Mouse (Mus musculus): ENCODE data around the gene Zfp414.

Zfp414 gene

DNA sequence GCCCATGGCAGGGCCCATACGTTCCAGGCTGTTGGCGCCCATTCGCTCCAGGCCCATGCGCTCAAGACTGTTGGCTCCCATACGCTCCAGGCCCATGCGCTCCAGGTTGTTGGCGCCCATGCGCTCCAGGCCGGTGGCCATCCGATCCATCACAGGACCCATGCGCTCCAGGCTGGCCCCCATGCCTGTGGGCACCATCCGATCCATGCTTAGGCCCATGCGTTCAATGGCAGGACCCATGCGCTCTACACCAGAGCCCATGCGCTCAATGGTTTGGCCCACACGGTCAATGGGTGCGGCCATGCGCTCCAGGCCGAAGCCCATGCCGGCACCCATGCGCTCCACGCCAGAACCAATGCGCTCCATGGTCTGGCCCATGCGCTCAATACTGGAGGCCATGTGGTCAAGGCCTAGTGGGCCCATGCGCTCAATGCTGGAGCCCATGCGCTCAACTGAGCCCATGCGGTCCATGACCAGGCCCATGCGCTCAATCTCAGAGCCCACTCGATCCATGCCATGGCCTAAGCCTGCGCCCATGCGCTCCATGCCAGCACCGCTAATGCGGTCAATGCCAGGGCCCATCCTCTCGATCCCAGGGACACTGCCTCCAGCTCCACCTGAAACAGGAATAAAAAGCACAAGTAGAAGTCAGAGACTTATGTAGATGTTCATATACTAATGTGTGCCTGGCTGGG is 21.0 kb downstream of the Zfp414 start:
- DNase-seq (ENCODE audit: low read depth), result no peak

DNA sequence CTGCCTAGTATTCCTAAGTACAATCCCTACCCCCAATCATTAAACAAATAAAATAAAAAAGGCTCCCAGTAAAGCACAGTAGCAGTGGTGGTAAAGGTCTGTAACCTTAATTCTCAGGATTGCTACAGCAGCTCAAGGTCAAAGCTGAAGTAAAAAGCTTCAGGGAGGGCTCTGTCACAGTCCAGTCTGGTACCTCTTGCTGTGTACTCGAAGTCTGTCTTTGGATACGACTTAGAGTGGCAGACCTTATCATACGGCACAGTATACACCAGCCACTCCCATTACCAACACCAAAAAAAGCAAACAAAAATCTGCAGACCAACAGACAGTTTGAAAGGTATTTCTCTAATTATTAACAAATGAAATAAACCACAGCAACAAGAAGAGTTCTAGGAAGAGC is 37.9 kb downstream of the Zfp414 start:
- no peak for DNase-seq (ENCODE audit: low read depth)

DNA sequence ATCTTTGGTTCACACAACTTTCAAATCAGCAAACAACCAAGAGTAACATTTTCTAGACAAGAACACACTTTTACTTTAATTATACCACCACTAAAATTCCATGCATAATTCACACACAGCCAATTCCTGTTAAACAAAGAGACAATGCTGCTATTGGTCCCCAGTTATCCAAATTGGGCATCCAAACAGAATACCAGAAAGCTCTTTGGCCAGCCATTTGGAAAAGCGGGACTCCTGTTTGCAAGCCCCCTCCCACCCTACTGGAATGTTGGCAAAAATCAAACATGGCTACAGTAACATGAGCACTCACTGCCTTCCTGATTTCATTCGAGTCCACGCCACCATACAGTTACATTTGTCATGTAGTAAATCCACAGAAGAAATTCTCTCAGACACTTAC is 40.8 kb downstream of the Zfp414 start:
- no peak for DNase-seq (ENCODE audit: low read depth)

DNA sequence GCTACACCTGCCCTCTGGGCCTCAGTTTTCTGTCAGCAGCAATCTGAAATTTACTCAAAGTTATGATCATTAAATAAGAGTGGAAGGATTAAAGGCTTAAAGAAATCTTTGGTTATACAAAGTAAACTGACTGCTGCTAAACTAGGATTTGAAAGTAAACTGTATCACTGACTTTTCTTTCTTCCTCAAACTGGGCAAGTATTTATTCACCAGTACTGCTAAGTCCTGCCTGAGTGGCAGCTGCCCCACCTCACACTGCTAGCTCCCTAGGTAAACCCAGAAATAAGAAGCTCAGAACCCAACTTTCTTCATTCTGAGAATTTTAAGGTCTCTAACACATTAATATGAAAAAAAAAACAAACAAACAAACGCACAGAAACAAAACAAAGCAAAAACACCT is 44.9 kb downstream of the Zfp414 start:
- no peak for DNase-seq (ENCODE audit: low read depth)

DNA sequence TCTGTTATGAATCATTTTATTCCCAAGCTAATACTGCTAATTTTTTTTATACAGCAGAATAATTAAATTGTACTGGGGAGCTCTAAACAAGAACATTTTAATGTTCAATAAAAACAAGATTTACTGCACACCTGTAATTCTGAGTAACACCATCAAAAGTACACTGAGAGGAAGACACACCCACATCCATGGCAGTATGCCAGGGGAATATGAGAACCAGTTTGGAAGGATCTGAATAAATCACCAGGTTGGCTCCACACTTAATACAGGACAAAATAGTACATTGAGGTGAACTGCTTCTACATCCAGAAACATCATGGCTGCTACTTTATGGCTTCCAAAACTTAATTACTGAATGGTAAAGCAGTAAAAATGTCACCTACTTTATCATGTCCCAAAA is 46.6 kb downstream of the Zfp414 start:
- DNase-seq (ENCODE audit: low read depth), result no peak

DNA sequence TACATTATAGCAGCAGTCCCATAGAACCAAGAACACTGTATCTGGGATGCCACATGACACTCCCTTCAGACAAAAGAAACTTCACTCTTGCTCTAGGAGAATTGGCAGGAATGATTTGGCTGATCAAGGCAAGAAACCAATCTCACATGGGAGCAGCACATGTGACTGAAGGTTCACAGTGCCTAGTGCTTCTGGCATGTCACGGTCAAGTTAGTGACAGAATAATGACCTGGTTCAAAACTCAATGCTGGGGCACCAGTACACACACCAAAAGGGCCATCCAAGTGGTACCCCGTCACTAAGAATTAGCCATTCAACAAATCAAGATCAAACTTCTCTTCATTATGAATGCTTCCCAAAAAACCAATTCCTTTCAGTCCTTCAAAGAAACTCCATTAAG is 47.2 kb downstream of the Zfp414 start:
- DNase-seq (ENCODE audit: low read depth), result no peak

DNA sequence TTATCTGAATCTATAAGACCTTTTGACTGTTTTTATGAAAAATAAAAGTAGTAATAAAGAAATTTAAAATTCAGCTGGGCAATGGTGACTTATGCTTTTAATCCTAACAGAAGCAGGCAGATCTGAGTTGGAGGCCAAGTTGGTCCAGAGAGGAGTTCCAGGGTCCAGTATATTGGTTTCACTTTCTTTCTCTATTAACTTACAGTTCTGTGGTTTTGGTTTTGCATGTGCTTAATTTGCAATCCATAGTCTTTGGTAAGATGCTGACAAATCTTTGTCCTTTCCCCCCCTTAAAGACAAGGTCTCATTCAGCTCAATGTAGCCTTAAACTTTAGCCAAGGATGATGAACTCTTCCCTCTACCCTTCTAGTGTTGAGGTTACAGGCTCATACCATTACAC is 49.9 kb downstream of the Zfp414 start:
- no peak for DNase-seq (ENCODE audit: low read depth)

Measured in c-Kit-positive CD71-positive TER-119-negative erythroid progenitor cells, embryonic 14.5 days (primary cell).